Mouse (Mus musculus): ENCODE results near the gene Zfp507.

GRCm38 (mm10) chr7:35810736-35811135 lies 7.9 kb upstream of the Zfp507 start:
- TF ChIP-seq FLI1 (IDR thresholded peaks at IDR 0.05; ENCODE audit: low read length) (no peak), GATA1 (IDR thresholded peaks at IDR 0.05; ENCODE audit: borderline replicate concordance, low read length) (no peak)

All from megakaryocyte, embryonic 14.5 days (primary cell).